Mouse (Mus musculus): ENCODE measurements around the gene Sfxn5.

- no peak for TF ChIP-seq CTCF (IDR thresholded peaks at IDR 0.05; ENCODE audit: borderline replicate concordance, extremely low read depth, insufficient read depth, insufficient read length)
- TF ChIP-seq POLR2A (IDR thresholded peaks at IDR 0.05; ENCODE audit: borderline replicate concordance, extremely low read depth, insufficient read depth, insufficient read length, poor library complexity, severe bottlenecking) = no peak
Measured at GRCm38 (mm10) chr6:85349246-85349645, 16.0 kb upstream of the Sfxn5 start.
